Comparison of ENCODE assay signal across 9 mouse cellular contexts in the genomic region with DNA sequence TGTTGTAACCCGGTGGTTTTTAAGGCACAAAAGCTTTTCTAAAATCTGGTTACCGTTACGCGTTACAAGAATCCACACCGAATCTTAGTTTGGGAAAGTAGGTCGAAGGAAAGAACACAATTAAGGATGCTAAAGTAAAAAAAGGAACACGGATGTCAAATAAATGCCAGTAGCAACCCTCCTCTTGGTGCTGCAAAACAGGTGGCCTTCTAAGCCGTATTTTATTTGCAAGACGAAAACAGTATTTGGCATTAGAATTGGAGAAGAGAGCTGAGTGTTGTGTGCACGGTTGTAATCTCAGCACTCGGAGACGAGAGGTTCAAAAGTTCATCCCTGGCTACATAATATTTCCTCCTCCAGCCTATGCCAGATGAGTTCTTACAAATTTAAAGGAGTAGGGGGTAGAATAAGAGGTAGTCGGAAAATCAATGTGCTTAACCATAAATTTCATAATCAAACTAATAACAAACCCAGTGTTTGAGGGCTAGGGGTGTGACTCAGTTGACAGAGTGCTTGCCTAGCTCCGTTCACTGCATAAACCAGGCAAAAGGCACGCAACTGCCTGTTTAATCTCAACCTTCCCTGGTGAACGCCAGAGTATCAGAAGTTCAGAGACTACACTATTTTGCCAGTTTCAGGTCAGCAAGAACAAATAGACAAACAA. TPM values are rescaled to one million over a fixed set of nuclear protein-coding genes. Genes with fewer than 3 reads are reported as not detected.
DNase-seq lines count a peak whose midpoint lies in the region; ATAC-seq and TF ChIP-seq lines count a peak whose summit lies in the region.
"Had no signal": no experiment of that assay in that cellular context is flagged by ENCODE, and none has a peak within 500 bp of the region (broad histone marks: within the 10 kb centered on the region; RNA-seq: fewer than 3 reads in every experiment).

No protein-coding gene starts in this region.

- peak overlapping the region; percentile 26 for H3ac ChIP-seq in C2C12 (ENCODE audit: control insufficient read depth, insufficient read length, low read depth)

- H3K4me2 ChIP-seq in forebrain, embryonic 13.5 days: peak overlapping the region; percentile 77
- H3K4me2 ChIP-seq in liver, embryonic 13.5 days: peak overlapping the region; percentile 83

- intact Hi-C loops in gastrocnemius, adult 2 months (cut with DNase I): loop anchor here (1.0 to 5.0 kb wide), 2 partner anchors 106 to 196 kb away; a partner anchor contains a TSS

- no peaks in the 10 kb centered on the region for H3K9me3 ChIP-seq in forebrain, embryonic 13.5 days (replicated peaks)
- no peaks in the 10 kb centered on the region for H3K9me3 ChIP-seq in liver, embryonic 13.5 days (replicated peaks)

- no peak for DNase-seq in gastrocnemius, adult 2 months
- no peak for DNase-seq in gastrocnemius, adult 8-10 months (ENCODE audit: low spot score in 2 of 2)
- DNase-seq in liver, embryonic 13.5 days: no peak
- no peak for DNase-seq in adrenal gland, adult (ENCODE audit: inconsistent age in 2 of 2, low spot score in 1 of 2)
- DNase-seq in ovary, adult 18-20 months (ENCODE audit: low spot score): no peak

- H3K79me2 ChIP-seq in C2C12 (ENCODE audit: control insufficient read depth, insufficient read depth): peaks cover 52% of the 10 kb centered on the region

- H3K9ac ChIP-seq in forebrain, embryonic 13.5 days: peak overlapping the region; percentile 100
- peak overlapping the region; percentile 92 for H3K9ac ChIP-seq in liver, embryonic 13.5 days

- H3K79me3 ChIP-seq in C2C12 (ENCODE audit: low read depth): peaks cover 39% of the 10 kb centered on the region

- 46% methylated on average over 16 of the region's 16 CpGs for whole genome bisulfite sequencing in forebrain, embryonic 13.5 days
- WGBS in liver, embryonic 13.5 days (ENCODE audit: insufficient replicate concordance): 49% methylated on average over 16 of the region's 16 CpGs

- H3K4me1 ChIP-seq in forebrain, embryonic 13.5 days: peaks cover 33% of the 10 kb centered on the region
- H3K4me1 ChIP-seq in liver, embryonic 13.5 days (replicated peaks): peaks cover 52% of the 10 kb centered on the region

- H3K36me3 ChIP-seq in C2C12 (ENCODE audit: control insufficient read depth, insufficient read depth): no peaks in the 10 kb centered on the region
- peaks cover 5% of the 10 kb centered on the region for H3K36me3 ChIP-seq in forebrain, embryonic 13.5 days (ENCODE audit: poor library complexity, severe bottlenecking)
- peaks cover 5% of the 10 kb centered on the region; the same call in 1 of the 2 replicates for H3K36me3 ChIP-seq in liver, embryonic 13.5 days

- H3K4me3 ChIP-seq in gastrocnemius, adult 2 months: peak overlapping the region; percentile 95
- peak overlapping the region; percentile 66 for H3K4me3 ChIP-seq in C2C12 (ENCODE audit: insufficient read depth, poor library complexity, severe bottlenecking)
- H3K4me3 ChIP-seq in forebrain, embryonic 13.5 days: peak overlapping the region; percentile 95
- peak overlapping the region; percentile 92 for H3K4me3 ChIP-seq in liver, embryonic 13.5 days (replicated peaks)

- TF ChIP-seq CTCF in gastrocnemius, adult 2 months (IDR thresholded peaks at IDR 0.05): no peak
- TF ChIP-seq CTCF in C2C12 (IDR thresholded peaks at IDR 0.05; ENCODE audit: control insufficient read depth, insufficient read depth, insufficient read length): no peak

- no peaks in the 10 kb centered on the region for H3K27me3 ChIP-seq in C2C12 (ENCODE audit: control insufficient read depth, insufficient read depth, insufficient read length)
- H3K27me3 ChIP-seq in forebrain, embryonic 13.5 days: no peaks in the 10 kb centered on the region; the same call in 1 of the 2 replicates
- peaks cover under 1% of the 10 kb centered on the region; the same call in 1 of the 2 replicates for H3K27me3 ChIP-seq in liver, embryonic 13.5 days

- peak overlapping the region; percentile 96 for H3K27ac ChIP-seq in gastrocnemius, adult 2 months
- peak overlapping the region; percentile 99 for H3K27ac ChIP-seq in forebrain, embryonic 13.5 days
- H3K27ac ChIP-seq in liver, embryonic 13.5 days: peak overlapping the region; percentile 92; the same call in 1 of the 2 replicates

- ATAC-seq in forebrain, embryonic 13.5 days: no peak
- ATAC-seq in liver, embryonic 13.5 days (ENCODE audit: low read depth): no peak
- ATAC-seq in inflammation-experienced regulatory T-cells, adult 6 months: no peak

TF ChIP-seq in C2C12, 6 proteins besides CTCF, POLR2A, EP300 and RAD21:
- TF ChIP-seq MAX (IDR thresholded peaks at IDR 0.05) (no peak), USF1 (IDR thresholded peaks at IDR 0.05; ENCODE audit: low read depth) (no peak), MYOD1 (IDR thresholded peaks at IDR 0.05; ENCODE audit: control insufficient read depth, insufficient read length, low read depth) (no peak), CEBPB (IDR thresholded peaks at IDR 0.05; ENCODE audit: low read depth) (no peak), MYOG (IDR thresholded peaks at IDR 0.05; ENCODE audit: control insufficient read depth, extremely low read depth, insufficient read length) (no peak), FOSL1 (IDR thresholded peaks at IDR 0.05; ENCODE audit: insufficient read depth, low read length, poor library complexity, severe bottlenecking) (no peak)
TF ChIP-seq in C2C12: peak in this region for 0.

RNA-seq across cellular contexts. Expression of a gene that starts 0.7 kb away (rescaled TPM):
- 10 to 100 TPM in 1 of 2 experiments, 1 to 10 TPM in 1; 9.2 to 11.0 TPM for total RNA-seq in gastrocnemius, adult 2 months (2021)
- 1 to 10 TPM; 8.3 to 9.6 (median 9.4) TPM for total RNA-seq in gastrocnemius, adult 8-10 months (2022)
- 1.7 TPM for polyA plus RNA-seq in C2C12 (2012; fragmentation: generic; extraction: Trizol)
- polyA plus RNA-seq in forebrain, embryonic 13.5 days (2015; fragmentation: Nextera tagmentation; extraction: Ambion mirVana): 34.8 and 37.9 TPM in 2 replicates
- polyA plus RNA-seq in liver, embryonic 13.5 days (2015; fragmentation: Nextera tagmentation; extraction: Ambion mirVana): 4.2 and 5.4 TPM in 2 replicates
- 10 to 100 TPM; 14.8 to 28.0 (median 25.1) TPM for polyA plus RNA-seq in inflammation-experienced regulatory T-cells, adult 6 months (2017; shearing (Covaris generic))

RNA-seq across cellular contexts. Expression of a gene that starts 10.1 kb away (rescaled TPM):
- total RNA-seq in gastrocnemius, adult 2 months (2021): not detected
- total RNA-seq in gastrocnemius, adult 8-10 months (2022): not detected
- polyA plus RNA-seq in C2C12 (2012; fragmentation: generic; extraction: Trizol): not detected
- polyA plus RNA-seq in forebrain, embryonic 13.5 days (2015; fragmentation: Nextera tagmentation; extraction: Ambion mirVana): not detected in 2 replicates
- polyA plus RNA-seq in liver, embryonic 13.5 days (2015; fragmentation: Nextera tagmentation; extraction: Ambion mirVana): 0.25 TPM in 1 of 2 replicates, not detected in the other
- not detected for polyA plus RNA-seq in inflammation-experienced regulatory T-cells, adult 6 months (2017; shearing (Covaris generic))
- total RNA-seq: hematopoietic stem cell, adult 5-6 weeks had no signal
